Mouse (Mus musculus) left cerebral cortex, postnatal 36 days (tissue): ENCODE data around the gene Zc3h12d. TPM values are rescaled to one million over a fixed set of nuclear protein-coding genes. Genes with fewer than 3 reads are reported as not detected.

Experiments
- DNase-seq, 2 experiments: peaks; one replicate each; pipeline ENCODE4 v3.0.0; 2021 to 2022; ENCODE audit warnings: low spot score in 2 of 2, mixed read lengths in 1 of 2
- intact Hi-C: fragments of 180-260 bp; cut with DNase I; formaldehyde crosslinking; loops from one replicate; pipeline ENCODE4 v1.15.1; 2025
- total RNA-seq, 2 experiments: library from RNA; stranded (reverse); gene quantifications; 2 replicates each; pipeline ENCODE4 v1.2.3; 2021

Zc3h12d gene
- under 1 TPM in 1 of 2 experiments, not detected in 1; 0.12 TPM for total RNA-seq

DNA sequence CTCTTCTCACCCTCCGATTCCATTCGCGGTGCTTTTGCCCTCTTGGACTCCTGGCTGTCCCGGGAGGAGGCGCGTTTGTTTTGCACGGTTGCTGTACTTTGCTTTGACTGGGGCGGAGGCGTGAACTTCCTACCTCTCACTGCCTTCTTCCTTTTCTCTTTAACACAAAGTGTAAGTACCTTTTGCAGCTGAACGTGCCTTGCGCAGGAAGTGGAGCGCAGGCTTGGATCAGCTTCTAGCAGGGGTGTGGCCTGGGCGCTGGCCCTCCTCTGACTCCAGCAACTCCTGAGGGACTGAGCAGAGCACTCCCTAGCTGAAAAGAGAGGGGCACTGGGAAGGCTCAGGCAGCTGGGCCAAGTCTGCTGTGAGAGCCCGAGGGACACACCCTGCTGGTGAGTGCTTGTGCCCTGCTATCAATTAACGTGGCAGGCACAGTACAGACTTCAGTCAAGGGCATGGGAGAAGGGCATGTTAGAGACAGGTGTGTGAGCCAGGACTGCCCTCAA lies at the start of gene Zc3h12d:
TSS of gene Zc3h12d (plus strand) at position 300 of the 506 bp plus-strand sequence.
- DNase-seq: no peak
- intact Hi-C loops: no loop called here

DNA sequence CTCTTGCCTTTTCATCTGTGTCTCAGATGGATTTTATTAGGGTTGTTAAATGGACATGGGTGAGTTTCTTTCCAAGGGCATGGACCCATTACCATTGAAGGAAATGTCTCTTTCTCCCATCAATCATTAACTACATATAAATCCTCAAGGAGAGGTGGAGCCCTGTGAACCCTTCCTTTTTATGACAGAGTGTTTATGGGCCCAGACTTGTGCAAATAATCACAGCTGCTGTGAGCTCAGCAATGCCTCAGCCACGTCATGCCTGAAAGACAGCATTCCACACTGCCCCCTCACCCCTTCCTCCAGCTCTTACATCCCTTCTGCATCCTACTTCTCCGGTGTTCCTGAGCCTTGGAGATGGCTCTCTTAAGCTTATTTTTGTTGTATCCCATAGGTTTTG lies 45.0 kb upstream of the Zc3h12d start:
- no peak for DNase-seq
- intact Hi-C loops: no loop called here

DNA sequence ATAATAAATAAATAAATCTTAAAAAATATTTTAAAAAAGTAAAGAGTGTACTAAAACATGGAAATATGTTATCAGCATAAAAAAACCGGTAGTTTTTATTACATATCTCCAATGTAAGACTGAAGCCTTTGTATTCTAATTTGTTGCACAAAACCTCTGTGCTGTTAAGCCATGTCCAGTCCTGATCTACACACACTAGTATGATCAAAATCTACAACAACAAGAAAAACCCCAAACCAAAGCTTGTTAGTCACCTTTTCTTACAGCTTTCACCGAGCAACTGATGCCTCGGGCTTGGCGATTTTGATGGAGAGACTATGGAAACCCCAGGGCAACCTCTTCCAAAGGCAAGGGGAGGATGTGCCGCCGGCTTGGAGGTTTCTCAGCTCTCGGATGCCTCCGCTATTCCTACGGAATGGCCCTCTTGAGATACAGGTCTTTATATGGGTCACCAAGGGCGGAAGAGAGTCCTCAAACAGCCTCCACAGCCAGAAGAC lies 40.0 kb upstream of the Zc3h12d start:
- DNase-seq: no peak
- intact Hi-C loops: no loop called here

DNA sequence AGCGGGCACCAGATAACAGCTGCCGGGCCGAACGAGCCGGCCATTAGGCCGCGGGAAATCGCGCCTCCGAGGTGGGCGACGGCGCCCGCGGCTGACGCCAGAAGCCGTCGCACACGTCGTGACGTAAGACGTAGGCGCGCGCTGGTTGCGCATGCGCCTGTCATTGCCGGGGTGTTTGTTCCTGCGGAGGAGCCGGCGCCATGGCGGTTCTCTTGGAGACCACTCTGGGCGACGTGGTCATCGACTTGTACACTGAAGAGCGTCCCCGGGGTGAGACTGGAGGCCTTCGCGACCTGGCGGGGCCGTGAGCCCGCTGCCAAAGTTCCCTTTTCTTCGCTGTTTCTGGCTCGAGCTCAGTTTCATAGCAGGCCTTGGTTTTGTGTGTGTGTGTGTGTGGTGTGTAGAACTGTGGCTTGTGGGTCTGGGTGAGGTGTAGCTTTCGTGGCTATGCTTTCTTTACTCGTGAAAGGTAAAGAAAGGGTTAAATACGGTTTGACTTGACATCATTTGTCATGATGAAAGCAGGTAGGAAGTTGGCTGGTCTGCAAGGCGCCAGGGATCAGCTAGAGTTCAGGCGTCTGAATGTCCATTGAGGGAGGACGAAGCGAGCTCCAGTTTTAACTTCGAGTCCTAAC lies 39.4 kb upstream of the Zc3h12d start, which contains the start of the genes Ginm1 and Ppil4:
TSS of gene Ginm1 (minus strand) at position 74 of the 635 bp plus-strand sequence.
TSS of gene Ppil4 (plus strand) at position 141 of the 635 bp plus-strand sequence.
- DNase-seq: peak; percentile 91 to 94
- intact Hi-C loops: no loop called here

DNA sequence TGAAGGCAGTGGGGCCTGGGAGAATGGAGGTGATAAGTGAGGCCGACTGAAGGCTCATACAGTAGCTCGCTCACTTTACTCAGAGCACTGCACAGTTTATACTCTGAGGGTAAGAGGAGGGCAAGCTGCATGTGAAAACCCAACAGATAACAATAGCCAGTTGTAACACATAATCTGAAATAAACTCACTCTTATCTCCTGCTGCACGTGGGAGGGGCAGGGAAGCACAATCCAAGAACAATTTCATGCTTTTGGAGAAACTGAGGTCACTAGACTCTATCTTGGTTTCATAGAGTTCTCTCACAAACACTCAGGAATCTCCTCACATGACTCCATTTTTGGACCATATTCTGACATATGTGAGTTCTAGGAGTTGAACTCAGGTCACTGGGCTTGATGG lies 31.0 kb upstream of the Zc3h12d start:
- no peak for DNase-seq
- intact Hi-C loops: no loop called here

DNA sequence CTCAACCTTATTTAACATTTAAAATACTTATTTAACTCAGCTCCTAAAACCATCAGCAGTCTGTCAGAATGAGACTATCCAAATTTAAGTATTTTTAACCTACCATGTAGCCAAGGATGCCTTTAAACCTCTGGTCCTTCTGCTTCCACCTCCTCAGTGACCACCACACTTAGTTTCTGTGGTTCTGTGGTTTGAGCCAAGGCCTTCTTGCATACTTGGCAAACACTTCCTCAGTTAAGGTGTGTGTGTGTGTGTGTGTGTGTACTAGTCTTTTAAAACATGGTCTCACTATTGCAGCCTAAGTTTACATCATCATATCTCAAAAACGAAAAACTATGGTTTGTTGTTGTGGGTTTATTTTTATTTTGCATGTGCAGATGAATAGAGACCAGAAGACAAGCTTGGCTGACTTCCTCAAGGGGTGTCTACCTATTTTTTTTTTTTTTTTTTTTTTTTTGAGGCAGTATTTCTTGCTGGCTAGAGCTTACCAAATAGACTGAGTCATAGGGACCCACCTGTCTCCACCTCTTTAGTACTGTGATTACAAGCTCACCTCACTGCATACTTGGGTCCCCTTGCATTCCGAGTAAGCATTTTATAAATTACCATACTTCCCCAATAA lies 29.6 kb upstream of the Zc3h12d start:
- no peak for DNase-seq
- intact Hi-C loops: no loop called here

DNA sequence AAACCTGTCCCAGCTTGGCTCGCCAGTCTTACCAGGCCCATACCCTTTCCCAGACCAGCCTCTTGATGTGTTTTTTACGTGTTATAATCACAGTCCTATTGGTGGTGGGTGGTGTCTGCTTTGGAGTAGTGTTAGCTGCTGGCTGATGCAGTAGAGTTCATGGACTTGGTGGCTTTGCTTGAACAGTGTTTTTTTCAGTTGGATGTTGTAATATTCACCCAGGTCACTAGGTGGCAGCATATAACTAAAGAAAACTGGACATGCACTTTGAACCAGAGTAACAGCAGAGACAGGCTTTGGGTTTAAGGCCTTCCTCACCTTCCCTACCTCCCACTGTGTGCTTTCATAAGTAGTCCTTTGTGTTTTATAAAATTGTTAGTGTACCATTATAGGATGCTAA lies 22.3 kb upstream of the Zc3h12d start:
- DNase-seq: peak in 1 of 2 experiments; percentile 19
- intact Hi-C loops: loop anchor here (10.0 kb wide), 1 partner anchor 395 kb away; no protein-coding TSS in a partner anchor

DNA sequence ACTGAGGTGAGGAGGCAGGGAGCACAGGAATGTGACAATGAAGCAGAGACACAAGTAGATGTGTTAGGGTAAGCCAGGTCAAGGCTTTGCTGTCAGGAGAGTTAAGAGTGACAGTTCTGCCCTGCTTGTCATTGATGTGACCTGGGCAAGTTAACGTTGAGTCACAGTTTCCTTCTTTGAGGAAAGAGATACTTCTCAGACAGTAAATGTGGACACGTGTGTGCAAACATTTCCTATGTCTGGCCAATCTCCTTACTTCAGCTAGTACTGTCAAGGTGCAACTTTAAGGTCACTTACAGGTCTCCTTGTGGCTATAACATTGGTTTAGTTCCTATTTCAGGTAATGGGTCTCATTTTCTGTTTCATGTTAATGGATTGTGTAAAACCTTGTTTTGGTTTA lies 15.8 kb upstream of the Zc3h12d start:
- DNase-seq: no peak
- intact Hi-C loops: loop anchor here (5.0 to 10.0 kb wide), 2 partner anchors 388 to 421 kb away; no protein-coding TSS in a partner anchor

DNA sequence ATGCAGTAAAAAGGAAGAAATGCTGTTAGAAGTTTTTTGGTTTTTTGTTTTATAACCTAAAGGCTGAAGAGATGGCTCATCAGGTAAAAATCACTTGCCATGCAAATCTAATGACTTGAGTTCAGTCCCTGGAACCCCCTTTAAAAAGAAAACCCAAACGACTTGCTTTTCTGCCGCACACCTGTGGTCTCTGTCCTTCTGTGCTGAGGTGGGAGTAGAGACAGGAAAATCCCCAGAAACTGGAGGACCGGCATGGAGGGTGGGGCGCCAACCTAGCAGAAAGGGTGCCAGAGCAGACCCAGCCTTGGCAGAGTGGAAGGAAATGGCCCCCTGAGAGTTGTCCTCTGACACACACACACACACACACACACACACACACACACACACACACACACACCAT lies 13.6 kb upstream of the Zc3h12d start:
- DNase-seq: no peak
- intact Hi-C loops: loop anchor here (5.0 to 10.0 kb wide), 2 partner anchors 386 to 419 kb away; no protein-coding TSS in a partner anchor

DNA sequence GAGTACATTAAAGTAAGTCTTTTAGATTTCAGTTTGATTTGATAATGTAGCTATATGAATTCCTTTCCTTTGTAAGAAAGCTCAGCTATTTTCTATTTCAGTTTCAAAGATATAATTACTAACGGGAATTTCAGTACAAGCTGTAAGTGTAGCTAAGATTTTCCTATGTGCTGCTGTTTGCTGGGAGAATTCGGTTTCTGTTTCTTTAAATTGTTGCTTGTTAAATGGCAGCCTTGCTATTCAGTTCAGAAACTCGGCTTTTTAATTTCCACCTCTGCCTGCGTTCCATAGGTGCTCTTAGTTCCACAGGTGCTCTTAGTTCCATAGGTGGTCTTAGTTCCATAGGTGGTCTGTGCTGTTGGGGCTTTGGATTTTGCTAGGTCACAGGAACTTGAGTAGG lies 13.1 kb upstream of the Zc3h12d start:
- no peak for DNase-seq
- intact Hi-C loops: loop anchor here (5.0 to 10.0 kb wide), 2 partner anchors 386 to 418 kb away; no protein-coding TSS in a partner anchor

DNA sequence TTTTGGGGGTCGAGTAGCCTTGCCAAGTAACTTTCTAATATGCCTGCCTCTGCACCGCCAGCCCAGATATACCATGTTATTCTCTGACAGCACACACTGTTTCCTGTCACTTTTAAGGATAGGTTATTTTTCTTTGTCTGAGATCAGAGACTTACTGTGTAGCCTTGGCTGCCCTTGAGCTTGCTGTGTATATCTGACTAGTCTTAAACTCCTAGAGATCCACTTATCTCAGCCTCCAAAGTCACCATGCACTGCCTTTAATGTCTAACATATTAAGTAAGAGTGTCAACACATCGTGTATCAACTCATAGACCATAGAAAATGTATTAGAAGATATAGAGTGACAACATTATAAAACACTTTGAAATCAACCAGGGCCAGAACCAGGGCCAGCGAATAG lies 12.7 kb upstream of the Zc3h12d start:
- intact Hi-C loops: loop anchor here (5.0 to 10.0 kb wide), 2 partner anchors 385 to 418 kb away; no protein-coding TSS in a partner anchor

DNA sequence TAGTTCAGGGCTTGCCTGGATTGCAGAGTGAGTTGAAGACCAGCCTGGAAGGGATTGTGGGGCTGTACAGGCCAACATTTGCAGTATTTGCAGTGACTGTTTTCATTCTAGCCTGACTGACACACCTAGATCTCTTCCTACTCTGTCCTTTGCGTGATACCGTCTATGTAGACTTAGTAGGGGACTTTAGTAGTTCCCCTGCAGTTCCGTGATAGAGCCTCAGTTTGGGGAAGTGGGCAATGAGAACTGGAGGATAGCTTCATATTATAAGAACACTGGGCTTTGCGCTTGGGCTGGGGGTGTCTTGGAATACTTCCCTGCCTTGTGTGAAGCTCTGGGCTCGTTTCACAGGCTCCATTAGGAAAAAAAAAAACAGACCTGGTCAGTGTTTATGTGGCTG lies 12.1 kb upstream of the Zc3h12d start:
- no peak for DNase-seq
- intact Hi-C loops: no loop called here

More for the DNA sequence above, 12.7 kb upstream of the Zc3h12d start:
- DNase-seq: no peak

DNA sequence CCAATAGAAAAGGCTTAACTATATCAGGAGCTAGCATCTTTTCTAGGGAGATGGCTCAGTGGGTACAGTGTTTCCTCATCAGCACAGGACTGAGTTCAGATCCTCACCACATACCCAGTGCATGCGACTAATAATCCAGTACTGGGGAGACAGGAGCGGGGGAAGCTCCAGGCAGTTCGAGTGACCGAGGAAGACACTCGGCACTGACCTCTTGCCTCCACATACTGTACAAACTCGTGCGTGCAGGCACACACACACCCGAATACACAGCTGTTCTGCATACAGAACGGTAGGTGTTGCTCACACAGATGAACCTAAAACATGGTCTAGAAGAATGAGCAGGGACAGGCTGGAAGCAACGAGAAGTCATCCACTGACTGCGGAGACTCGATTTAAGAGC lies 10.3 kb upstream of the Zc3h12d start:
- intact Hi-C loops: no loop called here

DNA sequence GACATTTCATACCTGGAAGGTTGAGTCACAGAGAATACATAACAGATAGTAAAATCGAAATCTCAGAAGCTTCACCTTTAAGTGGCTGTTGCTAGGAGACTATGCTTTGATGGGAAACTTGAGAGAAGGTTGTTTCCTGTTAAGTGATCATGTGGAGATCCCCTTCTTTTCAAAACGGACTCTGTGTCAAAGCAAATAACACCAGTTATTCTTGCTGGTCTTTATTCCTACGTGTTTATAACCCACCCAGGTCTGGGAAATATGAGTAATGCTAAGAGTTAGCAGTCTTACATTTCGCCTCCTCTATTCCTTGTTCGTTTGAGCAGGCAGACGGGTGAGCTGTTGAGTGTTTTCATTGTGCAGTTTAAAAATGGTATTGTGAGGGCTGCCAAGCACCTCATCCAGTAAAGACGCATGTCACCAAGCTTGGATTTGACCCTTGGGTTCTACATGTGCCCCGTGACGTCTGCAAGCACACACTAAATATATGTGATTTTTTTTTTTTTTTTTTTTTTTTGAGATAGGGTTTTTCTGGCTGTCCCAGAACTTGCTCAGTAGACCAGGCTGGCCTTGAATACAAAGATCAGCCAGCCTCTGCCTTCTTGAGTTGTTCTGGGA lies 7.5 kb upstream of the Zc3h12d start:
- intact Hi-C loops: no loop called here
- DNase-seq: no peak

More for the DNA sequence above, 10.3 kb upstream of the Zc3h12d start:
- DNase-seq: no peak

DNA sequence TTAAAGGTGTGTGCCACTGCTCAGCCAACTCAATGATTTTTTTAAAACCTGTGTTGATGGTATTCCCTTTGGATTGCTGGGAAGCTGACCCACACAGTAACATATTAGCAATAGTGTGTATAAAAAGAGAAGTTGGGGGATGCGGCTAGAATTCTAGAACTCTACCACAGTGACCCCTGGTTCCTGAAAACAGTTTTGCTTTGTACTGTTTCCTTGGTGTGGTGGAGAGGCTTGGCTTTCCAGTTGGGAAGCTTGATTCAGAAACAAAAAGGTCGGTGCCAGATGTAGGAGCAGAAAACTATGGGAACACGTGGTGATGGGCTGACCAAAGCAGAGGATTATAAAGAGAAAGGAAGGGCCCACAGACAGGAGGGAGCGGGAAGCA lies 7.0 kb upstream of the Zc3h12d start:
- intact Hi-C loops: no loop called here
- DNase-seq: no peak

DNA sequence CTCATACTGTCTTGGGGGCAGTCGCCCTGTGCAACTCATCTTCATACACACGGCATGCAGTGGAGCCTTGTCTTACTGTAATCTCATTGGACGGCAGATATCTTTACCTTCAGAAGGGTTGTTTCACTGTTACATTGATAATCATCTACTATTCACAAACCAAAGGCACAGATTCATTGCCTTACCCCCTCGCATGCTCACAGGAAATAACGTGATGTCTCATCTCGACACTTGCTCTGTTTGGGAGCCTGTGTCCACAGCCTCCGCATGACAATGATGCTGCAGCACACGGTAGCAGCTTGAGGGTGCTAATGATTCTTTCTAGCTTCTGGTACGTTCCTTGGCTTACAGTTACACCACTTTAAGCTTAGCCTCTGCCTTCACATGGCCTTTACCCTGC lies 6.2 kb upstream of the Zc3h12d start:
- DNase-seq: no peak
- intact Hi-C loops: no loop called here

DNA sequence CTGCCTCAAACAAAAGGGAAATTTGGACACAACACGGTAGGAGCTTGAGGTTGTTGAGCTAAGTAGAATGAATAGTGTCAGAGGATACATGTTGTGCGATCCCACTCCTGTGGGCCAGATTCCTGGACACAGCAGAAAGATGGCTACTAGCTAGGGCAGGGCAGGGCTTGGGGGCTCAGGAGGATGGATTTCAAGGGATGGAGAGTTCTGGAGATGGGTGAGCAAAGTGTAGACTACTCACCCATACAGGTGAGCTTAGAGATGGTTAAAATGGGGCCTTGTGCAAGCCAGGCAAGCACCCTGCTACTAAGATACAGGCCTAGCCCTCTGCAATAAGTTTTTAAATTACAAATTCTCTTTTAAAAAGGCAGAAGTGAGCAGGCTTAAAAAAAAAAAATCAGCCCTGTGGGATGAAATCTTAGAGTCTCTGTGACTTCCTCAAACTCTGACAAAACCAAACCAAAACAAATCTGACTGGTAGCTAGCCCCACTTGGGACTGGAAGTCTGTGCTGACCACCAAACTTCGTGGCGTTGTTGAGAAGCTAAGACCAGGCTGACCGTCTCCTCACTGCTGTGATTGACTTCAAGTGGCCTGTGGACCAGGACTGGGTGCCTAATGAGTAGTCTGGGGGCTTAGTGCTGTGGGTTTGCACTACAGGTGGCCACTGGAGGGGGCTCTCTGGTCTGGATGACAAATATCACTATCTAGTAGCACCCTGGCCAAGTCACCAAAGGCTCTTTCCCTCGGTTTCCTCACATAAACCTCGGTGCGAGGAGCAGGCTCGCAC lies 1.3 kb downstream of the Zc3h12d start:
- intact Hi-C loops: no loop called here
- no peak for DNase-seq

DNA sequence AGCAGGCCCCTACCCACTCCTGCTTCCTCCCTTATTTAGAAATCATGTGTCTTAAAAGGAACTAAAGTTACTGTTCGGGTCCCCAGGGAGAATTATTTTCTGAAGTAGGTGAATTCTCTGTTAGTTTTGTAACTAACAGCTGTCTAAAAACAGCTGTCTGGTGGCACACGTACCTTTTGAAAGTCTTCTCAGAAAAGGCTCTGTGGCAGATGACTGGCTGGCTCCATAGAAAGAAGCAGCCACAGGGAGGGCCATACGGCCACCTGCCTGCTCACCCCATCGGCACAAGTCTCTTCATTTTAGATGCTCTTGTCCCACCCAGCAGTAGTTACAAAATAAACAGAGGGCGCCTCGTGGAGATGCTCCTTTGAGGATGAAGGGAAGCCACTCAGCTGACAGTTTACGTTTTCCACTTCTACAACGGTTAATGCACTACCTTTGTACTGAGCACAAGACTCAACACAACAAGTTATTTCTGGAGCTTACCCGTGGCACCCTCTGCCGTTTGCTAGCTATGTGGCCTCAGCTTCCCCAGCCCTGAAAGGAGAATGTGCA lies 2.5 kb downstream of the Zc3h12d start:
- intact Hi-C loops: no loop called here
- no peak for DNase-seq

DNA sequence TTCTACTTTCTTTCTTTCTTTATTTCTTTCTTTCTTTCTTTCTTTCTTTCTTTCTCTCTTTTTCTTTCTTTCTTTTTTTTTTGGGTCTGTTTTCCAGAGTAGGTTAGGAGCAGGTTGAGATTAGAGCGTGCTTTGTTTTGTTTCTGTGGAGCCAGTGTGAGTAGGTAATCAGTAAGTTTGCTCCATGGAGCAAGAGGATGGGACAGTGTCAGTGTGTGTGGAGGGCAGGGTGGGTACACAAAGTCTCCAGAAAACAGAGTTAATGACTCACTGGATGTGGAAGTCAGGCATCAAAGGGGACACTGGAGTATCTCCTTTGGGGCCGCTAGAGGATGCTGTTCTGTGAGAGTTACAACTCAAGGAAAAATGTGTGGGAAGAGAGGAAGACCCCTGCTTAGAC lies 4.6 kb downstream of the Zc3h12d start:
- intact Hi-C loops: no loop called here
- DNase-seq: no peak
